Mouse (Mus musculus) brain, embryonic 18.5 days (tissue): Measurements from ENCODE around the gene Zdhhc22.

ENCODE experiments used
- DNase-seq: peaks from one replicate; pipeline ENCODE4 v3.0.0-alpha.2; 2012; ENCODE audit warnings: low read depth, low spot score

Zdhhc22 gene

DNA sequence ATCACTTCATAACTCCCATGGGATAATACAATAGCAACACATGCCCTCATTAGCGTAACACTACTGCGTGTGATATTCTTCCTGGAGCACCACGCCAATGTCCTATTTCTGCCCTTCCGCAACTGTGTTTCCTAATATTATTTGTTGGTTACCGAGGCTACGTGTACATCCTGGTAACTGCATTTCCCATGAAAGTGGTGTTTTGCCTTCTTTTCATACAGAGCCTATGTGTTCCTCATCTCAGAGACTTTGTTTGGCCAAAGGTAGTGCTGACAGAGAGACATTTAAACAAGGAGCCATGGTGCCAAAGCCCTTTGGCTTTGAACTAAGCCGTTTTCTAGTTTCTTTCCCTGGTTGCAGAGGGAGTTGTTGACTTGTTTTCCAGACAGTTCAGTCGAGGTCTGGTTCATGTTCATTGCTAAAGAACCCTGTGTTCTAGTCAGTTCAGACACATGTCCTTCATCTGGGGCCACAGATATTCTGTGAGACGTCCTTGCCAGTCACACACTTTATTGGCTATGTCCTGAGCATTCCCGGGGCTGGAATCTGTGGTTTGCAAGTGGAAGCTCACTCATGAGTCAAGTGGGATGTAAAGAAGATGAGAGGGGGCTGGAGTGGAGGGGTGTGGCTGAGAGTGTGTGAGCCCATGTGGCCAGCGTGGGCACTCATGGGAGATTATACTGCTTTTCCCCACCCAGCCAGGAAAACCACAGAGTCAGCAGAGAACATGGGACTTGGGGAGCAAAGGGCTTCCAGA is 53.5 kb downstream of the Zdhhc22 start:
- DNase-seq, result no peak

DNA sequence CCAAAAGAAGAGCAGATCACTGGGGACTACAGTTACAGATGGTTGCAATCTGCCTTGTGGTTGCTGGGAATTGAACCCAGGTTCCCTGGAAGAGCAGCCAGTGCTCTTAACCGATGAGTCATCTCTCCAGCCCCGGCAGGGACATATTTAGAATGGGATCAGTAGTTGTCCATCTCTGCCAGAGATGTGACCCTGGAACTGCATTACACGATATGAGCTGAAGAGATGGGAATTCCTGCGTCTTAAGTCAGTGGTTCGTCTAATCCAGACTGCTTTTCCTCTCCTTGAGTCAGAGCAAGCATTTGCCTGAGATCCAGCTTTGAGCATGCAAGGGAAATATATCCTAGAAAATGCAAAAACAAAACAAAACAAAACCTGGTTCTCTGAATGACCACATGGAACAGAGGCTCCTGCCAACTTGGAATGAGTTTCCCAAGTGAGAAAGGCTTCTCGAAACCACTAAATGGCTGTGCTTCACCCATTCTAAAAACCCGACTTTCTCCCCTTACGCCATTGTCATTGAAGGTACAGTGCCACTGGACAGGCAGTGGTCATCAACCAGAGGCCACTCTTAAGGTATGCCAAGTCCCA is 54.4 kb downstream of the Zdhhc22 start:
- no peak for DNase-seq

DNA sequence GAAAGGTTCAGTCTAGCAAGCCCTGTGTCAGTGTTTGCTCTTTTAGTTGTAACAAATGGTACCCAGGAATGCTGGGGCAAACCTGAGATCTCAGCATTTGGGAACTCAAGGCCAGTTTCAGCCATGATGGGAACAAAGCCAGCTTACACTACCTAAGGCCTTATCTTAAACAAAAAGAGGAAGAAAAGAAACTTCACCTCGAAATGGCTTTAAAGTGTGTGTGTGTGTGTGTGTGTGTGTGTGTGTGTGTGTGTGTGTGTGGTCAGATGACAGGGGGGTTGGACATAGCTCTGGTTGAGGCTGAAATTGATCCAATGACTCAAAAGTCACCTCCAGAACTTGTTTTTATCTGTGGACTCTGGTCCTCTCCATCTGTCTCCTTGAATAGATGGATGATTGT is 55.5 kb downstream of the Zdhhc22 start:
- DNase-seq, result no peak

DNA sequence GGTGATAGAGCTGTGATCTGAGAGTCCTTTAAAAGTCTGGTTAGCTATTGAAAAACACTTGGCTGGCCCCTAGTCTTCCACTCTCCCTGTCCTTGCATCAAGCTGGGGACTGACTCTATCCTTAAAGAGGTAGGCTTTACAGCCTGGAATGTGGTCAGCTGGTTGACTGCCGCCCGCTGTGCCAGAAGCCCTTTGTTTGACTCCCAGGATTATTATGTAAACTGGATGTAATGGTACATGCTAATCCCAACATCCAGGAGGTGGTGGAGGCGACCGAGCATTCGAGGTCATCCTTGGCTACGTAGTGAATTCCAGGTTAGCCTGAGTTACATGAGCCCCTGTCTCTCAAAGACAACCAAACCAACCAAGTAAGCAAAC is 57.7 kb downstream of the Zdhhc22 start:
- DNase-seq, result no peak

DNA sequence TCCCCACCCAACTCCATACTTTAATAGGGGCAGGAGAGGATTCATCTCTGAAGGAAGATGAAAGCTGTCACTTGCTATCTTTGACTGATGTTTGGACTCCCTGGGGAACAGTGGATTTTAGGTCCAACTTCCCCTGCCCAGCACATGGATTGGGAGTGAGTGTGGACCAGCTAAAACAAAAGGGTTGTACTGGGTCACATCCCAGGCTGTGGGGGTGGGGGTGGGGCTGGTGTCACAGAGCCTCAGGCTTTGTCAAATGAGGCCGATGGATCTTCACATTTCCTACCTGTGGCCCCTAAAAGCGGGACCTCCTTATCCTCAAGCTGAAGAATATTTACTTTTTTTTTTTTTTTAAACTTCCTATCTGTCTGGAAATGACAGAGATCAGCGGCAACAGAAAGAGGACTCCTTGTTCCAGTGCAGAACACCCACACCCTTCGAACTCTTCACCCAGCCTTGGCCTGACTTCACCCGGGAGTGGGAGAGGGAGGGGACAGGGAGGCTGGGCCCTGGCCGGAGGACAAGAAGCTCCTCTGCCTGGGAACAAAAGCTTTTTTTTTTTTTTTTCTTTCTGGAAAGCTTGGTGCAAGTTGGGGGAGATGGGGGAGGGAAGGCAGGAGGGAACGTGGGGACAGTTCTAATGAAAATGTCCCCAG is 58.2 kb downstream of the Zdhhc22 start:
- no peak for DNase-seq

DNA sequence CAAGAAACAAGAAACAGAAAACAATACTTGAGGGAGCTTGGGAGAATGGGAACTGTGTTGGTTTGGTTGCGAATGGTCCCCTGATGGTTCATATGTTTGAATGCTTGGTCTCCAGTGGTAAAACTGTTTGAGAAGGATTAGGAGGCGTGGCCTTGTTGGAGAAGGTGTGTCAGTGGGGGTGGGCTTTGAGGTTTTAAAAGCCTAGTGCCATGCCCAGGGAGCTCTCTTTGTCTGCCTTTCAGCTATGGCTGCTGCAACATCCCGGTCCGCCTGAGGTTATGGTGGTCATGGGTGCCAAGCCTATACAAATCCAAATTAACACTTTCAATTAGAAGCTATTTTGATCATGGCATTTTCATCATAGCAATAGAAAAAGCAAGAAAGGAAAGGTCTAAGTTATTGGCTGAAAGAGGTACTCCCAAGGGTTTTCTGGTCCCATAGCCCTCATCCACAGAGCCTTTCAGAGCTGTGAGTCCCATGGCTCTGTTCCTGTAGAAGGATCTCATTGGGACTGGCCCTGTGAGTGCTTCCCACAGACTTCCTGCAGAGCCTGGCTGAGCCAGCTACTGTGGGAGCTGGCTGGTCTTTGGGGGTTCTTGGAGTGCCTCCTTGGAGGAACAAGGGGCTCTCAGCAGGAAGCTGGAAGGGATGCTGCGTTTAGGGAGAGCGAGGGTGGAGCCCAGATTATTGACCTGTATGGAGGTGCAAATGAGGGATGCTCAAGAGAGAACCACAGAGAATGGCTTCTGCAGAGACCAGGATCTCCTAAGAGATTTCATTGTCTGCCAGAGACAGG is 59.1 kb downstream of the Zdhhc22 start:
- no peak for DNase-seq
